Mouse (Mus musculus) layer of hippocampus, postnatal 25 days (tissue): Measurements from ENCODE around the gene Snap29. TPM values are rescaled to one million over a fixed set of nuclear protein-coding genes. Genes with fewer than 3 reads are reported as not detected.

Source experiments
- DNase-seq, 2 experiments: peaks; one replicate each; pipeline ENCODE4 v3.0.0; 2022; ENCODE audit warnings: mixed read lengths in 2 of 2, low spot score in 1 of 2; ENCODE audit errors: extremely low spot score in 1 of 2
- total RNA-seq, 2 experiments: library from RNA; stranded (reverse); gene quantifications; 2 replicates each; pipeline ENCODE4 v1.2.3; 2021

The Snap29 gene
- 10 to 100 TPM; 20.9 to 24.0 TPM for total RNA-seq

- DNase-seq = peak; percentile 99
Measured at GRCm38 (mm10) chr16:17405736-17406443, at the start of gene Snap29, which contains the start of gene Pi4ka. Snap29 (plus strand) TSS chr16:17405986. Pi4ka (minus strand) TSS chr16:17406314.

GRCm38 (mm10) chr16:17356031-17356430 is 49.8 kb upstream of the Snap29 start:
- no peak for DNase-seq

GRCm38 (mm10) chr16:17358787-17359186 is 47.0 kb upstream of the Snap29 start:
- no peak for DNase-seq

- no peak for DNase-seq
Measured at GRCm38 (mm10) chr16:17382306-17382705, 23.5 kb upstream of the Snap29 start.

GRCm38 (mm10) chr16:17383594-17384326 is 22.0 kb upstream of the Snap29 start:
- no peak for DNase-seq

- no peak for DNase-seq
Measured at GRCm38 (mm10) chr16:17392784-17393183, 13.0 kb upstream of the Snap29 start.

GRCm38 (mm10) chr16:17402855-17403254 is 2.9 kb upstream of the Snap29 start:
- peak in 1 of 2 experiments; percentile 34 for DNase-seq

GRCm38 (mm10) chr16:17405271-17405696 is 502 bp upstream of the Snap29 start:
- peak; percentile 66 to 75 for DNase-seq

- DNase-seq = no peak
Measured at GRCm38 (mm10) chr16:17406512-17407231, 886 bp downstream of the Snap29 start.

GRCm38 (mm10) chr16:17409046-17409445 is 3.3 kb downstream of the Snap29 start:
- DNase-seq = no peak

GRCm38 (mm10) chr16:17410209-17410608 is 4.4 kb downstream of the Snap29 start:
- no peak for DNase-seq

GRCm38 (mm10) chr16:17423021-17423420 is 17.2 kb downstream of the Snap29 start:
- no peak for DNase-seq

GRCm38 (mm10) chr16:17432576-17432975 is 26.8 kb downstream of the Snap29 start:
- DNase-seq = no peak

- peak; percentile 96 to 97 for DNase-seq
Measured at GRCm38 (mm10) chr16:17451541-17452372, 46.0 kb downstream of the Snap29 start, which contains the start of gene Crkl. Crkl (plus strand) TSS chr16:17451987.

- DNase-seq = peak in 1 of 2 experiments; percentile 32
Measured at GRCm38 (mm10) chr16:17452373-17452715, 46.6 kb downstream of the Snap29 start.

GRCm38 (mm10) chr16:17456901-17457300 is 51.1 kb downstream of the Snap29 start:
- no peak for DNase-seq

GRCm38 (mm10) chr16:17460254-17460653 is 54.5 kb downstream of the Snap29 start:
- no peak for DNase-seq

GRCm38 (mm10) chr16:17461596-17461995 is 55.8 kb downstream of the Snap29 start:
- DNase-seq = no peak

- no peak for DNase-seq
Measured at GRCm38 (mm10) chr16:17463184-17463583, 57.4 kb downstream of the Snap29 start.
